Mouse (Mus musculus): ENCODE data around the gene Il17re. TPM values are rescaled to one million over a fixed set of nuclear protein-coding genes. Genes with fewer than 3 reads are reported as not detected.

Gene Il17re
- polyA plus RNA-seq, 1 experiment from 2014 or later: 0.41 TPM

DNA sequence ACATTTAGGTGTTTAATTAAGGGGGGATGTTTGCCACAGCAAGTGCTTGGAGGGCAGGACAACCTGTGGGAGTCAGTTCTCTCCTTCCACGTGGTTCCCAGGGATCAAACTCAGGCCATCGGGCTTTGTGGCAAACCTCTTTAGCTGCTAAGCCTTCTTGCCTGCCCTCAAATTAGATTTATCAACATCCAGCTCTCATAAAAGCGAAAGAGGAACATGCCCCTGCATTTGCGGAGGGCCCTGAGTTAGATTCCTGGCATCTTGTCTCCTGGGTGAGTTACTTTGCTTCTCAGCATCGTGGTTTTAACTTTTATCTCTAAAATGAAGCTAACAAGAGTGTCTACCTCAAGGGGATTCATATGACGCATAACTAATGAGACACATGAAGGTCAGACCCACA lies 41.1 kb downstream of the Il17re start:
- Histone ChIP-seq H3K27ac (no peak overlapping the region), H3K4me1 (peaks cover 27% of the 10 kb centered on the region), H3K4me3 (no peak overlapping the region), H3K27me3 (replicated peaks) (peaks cover 6% of the 10 kb centered on the region; the same call in 1 of the 2 replicates), H3K9me3 (no peaks in the 10 kb centered on the region), H3K9ac (no peak overlapping the region), H3K4me2 (no peak overlapping the region), H3K36me3 (replicated peaks) (no peaks in the 10 kb centered on the region; the same call in 1 of the 2 replicates)
- ATAC-seq (replicated peaks): no peak
- WGBS: 82% methylated on average over 6 of the region's 6 CpGs

DNA sequence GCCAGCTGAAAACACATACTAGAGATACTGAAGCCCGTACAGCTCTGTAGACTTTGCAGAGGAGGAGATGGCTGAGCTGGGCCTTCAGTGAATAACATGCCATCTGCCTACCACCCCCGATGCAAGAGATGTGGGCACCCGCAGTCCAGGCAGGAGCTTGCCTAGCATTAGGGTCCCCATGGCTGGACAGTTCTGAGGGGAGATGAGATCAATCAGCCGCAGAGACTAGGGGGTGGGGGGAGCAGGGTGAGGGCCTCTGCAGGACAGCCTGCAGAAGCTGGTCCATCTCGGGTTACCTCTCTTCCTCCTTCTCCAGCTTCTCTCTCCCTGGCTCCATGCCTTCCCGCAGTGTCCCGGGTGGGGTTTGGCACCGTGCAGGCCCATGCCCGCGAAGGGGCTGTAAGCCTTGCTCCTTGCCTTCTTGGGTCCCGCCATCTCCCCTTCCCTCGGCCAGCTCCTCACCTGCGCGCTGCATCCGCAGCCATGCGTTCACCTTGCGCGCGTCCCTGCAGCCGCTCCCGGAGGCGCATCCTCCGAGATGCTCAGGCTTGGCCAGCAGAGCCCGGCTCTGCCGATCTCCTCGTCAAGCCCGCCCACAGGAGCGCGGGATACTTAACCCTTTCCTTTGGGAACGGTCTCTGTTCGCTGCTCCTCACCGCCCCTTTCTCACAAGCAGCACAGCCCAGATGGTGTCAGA lies 43.3 kb downstream of the Il17re start, which contains the start of gene Prrt3:
Gene Prrt3 (minus strand): TSS at position 544 of the 697 bp plus-strand sequence.
- WGBS: 2% methylated on average over 32 of the region's 32 CpGs
- Histone ChIP-seq H3K4me1 (peaks cover 16% of the 10 kb centered on the region), H3K4me2 (peak within 1 kb of the TSS; percentile 70), H3K4me3 (peak within 1 kb of the TSS; percentile 70), H3K36me3 (replicated peaks) (no peaks in the 10 kb centered on the region; the same call in 1 of the 2 replicates), H3K9me3 (no peaks in the 10 kb centered on the region), H3K27me3 (replicated peaks) (no peaks in the 10 kb centered on the region), H3K9ac (peak within 1 kb of the TSS; percentile 72), H3K27ac (peak within 1 kb of the TSS; percentile 73)
- ATAC-seq (replicated peaks): peak; percentile 92

DNA sequence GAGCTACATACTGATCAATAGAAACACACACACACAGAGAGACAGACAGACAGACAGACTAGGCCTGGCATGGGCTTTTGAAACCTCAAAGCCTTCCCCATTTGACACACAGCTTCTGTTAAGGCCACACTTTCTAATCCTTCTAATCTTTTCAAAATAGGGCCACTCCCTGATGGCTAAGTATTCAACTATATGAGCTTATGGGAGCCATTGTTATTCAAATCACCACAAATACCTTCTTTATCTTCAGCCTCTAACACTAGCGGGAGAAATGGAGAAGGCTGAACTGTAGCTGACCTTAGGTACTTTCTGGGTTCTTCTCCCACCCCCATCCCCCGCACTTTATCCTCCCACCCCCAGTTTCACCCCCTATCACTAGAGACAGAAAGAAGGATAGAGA lies 44.5 kb downstream of the Il17re start:
- WGBS: 35% methylated on average over 2 of the region's 2 CpGs
- no peak overlapping the region for H3K27ac ChIP-seq

DNA sequence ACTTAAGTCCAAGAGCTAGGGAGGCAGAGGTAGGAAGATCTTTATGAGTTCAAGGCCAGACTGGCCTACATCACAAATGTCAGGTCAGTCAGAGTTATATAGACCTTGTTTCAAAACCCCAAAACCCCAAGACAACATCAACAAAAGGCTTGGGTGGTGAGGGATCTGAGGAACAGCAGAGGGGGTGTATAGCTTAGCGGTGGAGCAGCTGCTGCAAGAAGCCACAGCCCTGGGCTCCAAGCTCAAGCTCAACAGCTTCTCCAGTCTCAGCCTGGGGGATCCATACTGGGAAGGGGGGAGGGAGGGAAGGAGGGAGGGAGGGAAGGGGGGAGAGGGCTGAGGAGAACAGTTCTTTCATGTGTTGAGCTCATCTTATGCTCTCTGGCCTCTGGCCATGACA lies 47.4 kb downstream of the Il17re start:
- no peak overlapping the region for H3K9ac ChIP-seq
- no peaks in the 10 kb centered on the region for H3K36me3 ChIP-seq (replicated peaks)
- H3K27ac ChIP-seq: no peak overlapping the region
- ATAC-seq (replicated peaks): no peak
- 74% methylated on average over 1 of the region's 1 CpGs for WGBS
- H3K27me3 ChIP-seq (replicated peaks): no peaks in the 10 kb centered on the region
- no peak overlapping the region for H3K4me2 ChIP-seq
- no peak overlapping the region for H3K4me3 ChIP-seq
- no peaks in the 10 kb centered on the region for H3K9me3 ChIP-seq
- peaks cover 14% of the 10 kb centered on the region for H3K4me1 ChIP-seq

More for the DNA sequence above, 44.5 kb downstream of the Il17re start:
- no peaks in the 10 kb centered on the region for H3K27me3 ChIP-seq (replicated peaks)
- no peaks in the 10 kb centered on the region for H3K9me3 ChIP-seq
- H3K9ac ChIP-seq: no peak overlapping the region
- no peak overlapping the region for H3K4me2 ChIP-seq
- ATAC-seq (replicated peaks): no peak
- no peak overlapping the region for H3K4me3 ChIP-seq
- H3K4me1 ChIP-seq: peaks cover 16% of the 10 kb centered on the region
- H3K36me3 ChIP-seq (replicated peaks): no peaks in the 10 kb centered on the region

DNA sequence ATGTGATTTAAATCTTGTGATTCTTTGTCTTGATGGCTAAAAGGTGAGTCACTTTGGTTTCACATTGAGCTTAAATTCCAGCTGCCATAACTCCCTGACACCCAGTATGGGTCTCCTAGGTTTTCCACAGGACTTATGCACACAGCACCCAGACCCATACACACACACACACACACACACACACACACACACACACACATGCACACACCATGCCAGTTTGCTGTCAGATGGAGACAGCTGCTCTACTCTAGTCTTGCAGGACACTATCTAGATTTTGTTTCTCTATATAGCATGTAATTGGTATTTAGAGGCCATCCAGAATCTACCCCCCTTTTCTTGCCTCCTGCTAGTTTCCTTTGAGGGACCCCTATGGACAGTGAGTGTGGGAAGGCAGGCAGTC lies 48.8 kb downstream of the Il17re start:
- H3K9ac ChIP-seq: no peak overlapping the region
- no peak for ATAC-seq (replicated peaks)
- no peak overlapping the region for H3K27ac ChIP-seq
- no peak overlapping the region for H3K4me2 ChIP-seq
- H3K4me1 ChIP-seq: peaks cover 3% of the 10 kb centered on the region; the same call in 1 of the 2 replicates
- no peaks in the 10 kb centered on the region for H3K9me3 ChIP-seq
- no peak overlapping the region for H3K4me3 ChIP-seq
- no peaks in the 10 kb centered on the region for H3K27me3 ChIP-seq (replicated peaks)
- H3K36me3 ChIP-seq (replicated peaks): no peaks in the 10 kb centered on the region

DNA sequence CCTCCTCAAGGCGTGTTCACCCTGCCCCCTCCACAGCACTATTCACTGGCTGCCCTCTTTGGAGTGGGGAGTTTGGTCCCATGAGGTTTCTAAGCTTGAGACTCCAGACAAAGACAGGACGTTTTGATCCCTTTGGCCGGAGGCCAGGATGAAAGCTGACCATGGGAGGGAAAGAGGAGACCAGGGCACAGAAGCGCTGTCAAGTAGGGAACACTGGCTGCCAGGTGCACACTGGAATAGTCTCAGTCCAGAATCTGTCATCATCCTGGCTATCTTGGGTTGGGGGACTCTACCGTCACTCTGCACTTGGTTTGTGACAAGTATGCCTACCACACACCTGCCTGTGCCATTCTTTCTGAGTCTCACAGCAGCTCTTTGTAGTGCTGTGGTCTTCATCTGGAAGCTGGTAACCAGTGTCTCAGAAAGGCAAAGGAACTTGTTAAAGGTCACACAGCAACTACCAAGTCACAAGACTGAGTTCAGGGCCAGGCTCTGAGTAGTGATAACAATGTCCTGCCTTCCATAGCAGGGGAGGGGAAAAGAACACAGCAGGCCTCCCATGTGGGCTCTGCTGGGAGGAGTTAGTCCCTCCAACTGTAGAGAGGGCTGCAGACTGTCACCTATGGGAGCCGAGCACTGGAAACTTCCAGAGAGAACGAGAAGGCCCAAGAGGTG lies 50.1 kb downstream of the Il17re start:
- WGBS: 50% methylated on average over 7 of the region's 7 CpGs
- Histone ChIP-seq H3K27me3 (replicated peaks) (no peaks in the 10 kb centered on the region), H3K9me3 (no peaks in the 10 kb centered on the region), H3K9ac (no peak overlapping the region), H3K36me3 (replicated peaks) (no peaks in the 10 kb centered on the region), H3K4me1 (no peaks in the 10 kb centered on the region), H3K27ac (no peak overlapping the region), H3K4me3 (no peak overlapping the region), H3K4me2 (no peak overlapping the region)
- no peak for ATAC-seq (replicated peaks)

DNA sequence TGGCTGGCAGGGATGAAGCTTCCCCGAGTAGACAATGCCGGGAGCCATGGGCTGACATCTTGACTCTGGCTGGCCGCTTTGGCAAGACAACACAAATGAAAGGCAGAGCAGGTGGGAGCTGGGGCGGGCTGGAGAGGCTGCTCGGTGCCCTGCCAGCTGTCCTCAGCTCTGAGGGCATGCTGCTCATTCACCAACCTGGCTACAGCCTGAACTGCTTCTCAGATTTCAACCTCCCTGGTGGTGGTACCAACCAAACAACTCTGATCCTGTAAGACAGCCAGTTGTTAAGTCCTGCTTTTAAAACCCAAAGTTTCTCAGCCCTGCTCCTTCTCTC lies 50.6 kb downstream of the Il17re start:
- ATAC-seq (replicated peaks): no peak
- H3K27ac ChIP-seq: no peak overlapping the region
- H3K27me3 ChIP-seq (replicated peaks): no peaks in the 10 kb centered on the region
- no peaks in the 10 kb centered on the region for H3K4me1 ChIP-seq
- no peak overlapping the region for H3K4me2 ChIP-seq
- no peak overlapping the region for H3K4me3 ChIP-seq
- H3K9ac ChIP-seq: no peak overlapping the region
- 53% methylated on average over 5 of the region's 5 CpGs for WGBS
- no peaks in the 10 kb centered on the region for H3K9me3 ChIP-seq
- peaks cover 4% of the 10 kb centered on the region for H3K36me3 ChIP-seq (replicated peaks)

DNA sequence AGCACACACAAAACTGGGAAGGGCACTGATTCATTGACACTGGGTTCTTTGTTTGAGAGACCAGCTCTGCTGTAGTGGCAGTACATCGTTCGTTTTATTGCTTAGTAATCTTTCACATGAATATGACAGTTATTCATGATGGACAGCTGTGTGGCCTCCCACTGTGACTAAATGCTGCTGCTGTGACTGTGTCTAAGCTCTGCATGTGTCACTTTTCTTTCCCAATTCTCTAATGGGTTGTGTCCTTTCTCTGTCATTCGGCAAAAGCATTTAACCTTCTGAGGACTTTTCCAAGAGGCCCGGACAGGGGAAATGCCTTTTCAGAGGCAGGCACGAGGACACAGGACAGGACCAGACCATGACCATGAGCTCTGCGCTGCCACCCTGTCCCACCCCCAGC lies 55.7 kb downstream of the Il17re start:
- Histone ChIP-seq H3K4me3 (no peak overlapping the region), H3K27ac (no peak overlapping the region), H3K27me3 (replicated peaks) (no peaks in the 10 kb centered on the region), H3K4me1 (no peaks in the 10 kb centered on the region), H3K9ac (no peak overlapping the region), H3K36me3 (replicated peaks) (peaks cover 45% of the 10 kb centered on the region), H3K9me3 (no peaks in the 10 kb centered on the region), H3K4me2 (no peak overlapping the region)
- ATAC-seq (replicated peaks): no peak
- WGBS: 95% methylated on average over 6 of the region's 6 CpGs

DNA sequence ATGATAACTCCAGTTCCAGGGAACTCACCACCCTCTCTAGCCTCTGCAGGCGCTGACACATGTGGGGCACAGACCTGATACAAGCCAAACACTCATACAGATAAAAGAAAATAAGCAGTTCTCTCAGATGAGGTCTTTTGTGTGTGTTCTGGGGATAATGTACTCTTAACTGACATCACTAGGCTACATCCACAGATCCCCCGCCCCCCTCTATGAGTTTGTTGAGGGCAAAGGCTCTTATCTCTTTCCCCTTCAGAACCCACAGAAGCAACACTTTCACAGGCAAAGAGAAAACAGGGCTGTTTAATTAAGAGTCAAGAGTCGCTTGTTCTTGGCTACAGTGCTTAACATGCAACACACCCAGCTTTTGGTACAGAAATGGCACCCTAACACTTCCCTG lies 56.3 kb downstream of the Il17re start:
- ATAC-seq (replicated peaks): no peak
- no peaks in the 10 kb centered on the region for H3K9me3 ChIP-seq
- no peak overlapping the region for H3K9ac ChIP-seq
- no peak overlapping the region for H3K27ac ChIP-seq
- no peak overlapping the region for H3K4me3 ChIP-seq
- H3K27me3 ChIP-seq (replicated peaks): no peaks in the 10 kb centered on the region
- H3K4me2 ChIP-seq: no peak overlapping the region
- H3K36me3 ChIP-seq (replicated peaks): peaks cover 51% of the 10 kb centered on the region
- H3K4me1 ChIP-seq: no peaks in the 10 kb centered on the region
- 97% methylated on average over 3 of the region's 3 CpGs for WGBS

DNA sequence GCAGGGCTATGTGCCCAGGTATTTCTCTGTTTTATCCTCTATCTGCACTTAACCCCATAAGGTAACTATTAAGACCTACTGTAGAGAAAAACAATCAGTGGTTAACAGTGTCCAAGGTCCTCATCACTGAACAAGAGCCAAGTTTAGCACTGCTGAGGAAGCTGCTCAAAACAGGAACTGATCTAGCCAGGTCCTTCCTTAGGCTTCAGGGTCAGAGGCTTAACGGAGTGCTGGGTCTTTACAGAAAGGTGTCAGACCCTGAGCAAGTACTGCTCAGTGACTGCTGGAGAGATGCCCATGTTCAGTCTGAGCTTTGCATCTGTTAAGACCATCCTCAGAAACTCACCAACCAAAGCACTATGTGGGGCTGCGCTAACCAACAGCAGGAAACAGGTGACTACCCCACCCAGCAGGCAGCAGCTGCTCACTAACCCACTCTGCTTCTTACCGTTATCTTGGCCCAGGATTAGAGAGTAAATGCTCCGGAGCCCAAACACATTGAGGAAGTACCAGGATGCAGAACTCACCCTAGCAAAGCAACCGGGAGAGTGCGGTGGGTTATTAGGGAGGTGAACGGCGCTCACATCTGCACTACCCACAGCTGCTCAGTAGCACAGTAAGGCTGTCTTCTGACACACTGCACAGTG lies 59.3 kb downstream of the Il17re start:
- Histone ChIP-seq H3K9ac (no peak overlapping the region), H3K4me3 (no peak overlapping the region), H3K27me3 (replicated peaks) (no peaks in the 10 kb centered on the region), H3K36me3 (replicated peaks) (peaks cover 69% of the 10 kb centered on the region), H3K4me1 (no peaks in the 10 kb centered on the region), H3K27ac (no peak overlapping the region), H3K4me2 (no peak overlapping the region), H3K9me3 (no peaks in the 10 kb centered on the region)
- WGBS: 96% methylated on average over 8 of the region's 8 CpGs
- no peak for ATAC-seq (replicated peaks)
